In the genomic region with DNA sequence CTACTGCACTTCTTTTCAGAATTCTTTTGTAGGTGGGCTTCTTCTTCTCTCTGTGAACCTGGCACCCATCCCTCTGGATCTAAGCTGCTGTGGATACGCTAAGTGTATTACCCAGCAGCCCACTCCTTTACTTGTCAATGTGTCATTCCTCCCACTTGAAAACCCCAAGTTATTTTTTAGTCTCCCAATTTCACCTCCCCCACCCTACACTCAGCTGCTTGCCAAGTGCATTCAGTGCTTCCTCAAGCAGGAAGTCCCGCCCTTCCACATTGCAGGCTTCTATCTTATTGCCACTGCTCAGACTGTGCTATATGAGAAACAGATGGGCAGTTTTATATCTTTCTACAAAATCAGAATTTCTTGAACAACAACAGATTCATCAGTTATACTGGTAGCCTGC, we compare ENCODE assay signal across 7 mouse cellular contexts. TPM values are rescaled to one million over a fixed set of nuclear protein-coding genes. Genes with fewer than 3 reads are reported as not detected.
DNase-seq lines count a peak whose midpoint lies in the region; ATAC-seq lines count a peak whose summit lies in the region.

No protein-coding gene starts in this region.

- peak; percentile 9 for DNase-seq in layer of hippocampus, adult 11-12 months (ENCODE audit: low spot score)
- no peak for DNase-seq in layer of hippocampus, postnatal 25 days (ENCODE audit: extremely low spot score in 1 of 2, low spot score in 1 of 2)
- peak; percentile 59 to 60 for DNase-seq in kidney, postnatal 25 days
- DNase-seq in spleen, postnatal 10 days (ENCODE audit: low spot score in 2 of 2), result no peak

- H3K4me3 ChIP-seq in embryonic facial prominence, embryonic 13.5 days, result no peak overlapping the region
- no peak overlapping the region for H3K4me3 ChIP-seq in midbrain, embryonic 15.5 days

- 0 out of 2 replicates have a peak overlapping the region, but pooled peaks have one; percentile 64 for H3K27ac ChIP-seq in embryonic facial prominence, embryonic 13.5 days
- no peak overlapping the region for H3K27ac ChIP-seq in midbrain, embryonic 15.5 days

- no peaks in the 10 kb centered on the region for H3K9me3 ChIP-seq in embryonic facial prominence, embryonic 13.5 days
- no peaks in the 10 kb centered on the region for H3K9me3 ChIP-seq in midbrain, embryonic 15.5 days

- WGBS in embryonic facial prominence, embryonic 13.5 days, result 44% methylated on average over 2 of the region's 2 CpGs
- 68% methylated on average over 2 of the region's 2 CpGs for WGBS in midbrain, embryonic 15.5 days

- H3K36me3 ChIP-seq in embryonic facial prominence, embryonic 13.5 days, result no peaks in the 10 kb centered on the region
- no peaks in the 10 kb centered on the region for H3K36me3 ChIP-seq in midbrain, embryonic 15.5 days (replicated peaks)

- peaks cover 60% of the 10 kb centered on the region for H3K27me3 ChIP-seq in embryonic facial prominence, embryonic 13.5 days
- H3K27me3 ChIP-seq in midbrain, embryonic 15.5 days (replicated peaks), result peaks cover 30% of the 10 kb centered on the region; the same call in 1 of the 2 replicates

- no peak for ATAC-seq in embryonic facial prominence, embryonic 13.5 days (ENCODE audit: insufficient number of reproducible peaks, insufficient read depth, low FRiP score, low TSS enrichment, low read depth)
- ATAC-seq in megakaryocyte-erythroid progenitor cell, adult 5-6 weeks (replicated peaks; ENCODE audit: low FRiP score, low TSS enrichment, poor library complexity, severe bottlenecking), result peak; percentile 58
- no peak for ATAC-seq in midbrain, embryonic 15.5 days (replicated peaks)

- H3K9ac ChIP-seq in embryonic facial prominence, embryonic 13.5 days, result no peak overlapping the region
- H3K9ac ChIP-seq in midbrain, embryonic 15.5 days, result no peak overlapping the region

- H3K4me2 ChIP-seq in embryonic facial prominence, embryonic 13.5 days, result no peak overlapping the region
- H3K4me2 ChIP-seq in midbrain, embryonic 15.5 days, result no peak overlapping the region

- peaks cover 5% of the 10 kb centered on the region; the same call in 1 of the 2 replicates for H3K4me1 ChIP-seq in embryonic facial prominence, embryonic 13.5 days
- H3K4me1 ChIP-seq in midbrain, embryonic 15.5 days, result no peaks in the 10 kb centered on the region

RNA-seq across cellular contexts. Expression of gene Atg4a, which starts 22.8 kb away (rescaled TPM):
- 1 to 10 TPM; 6.6 to 9.6 TPM for total RNA-seq in layer of hippocampus, postnatal 25 days (2021)
- polyA plus RNA-seq in embryonic facial prominence, embryonic 13.5 days (2015; fragmentation: Nextera tagmentation; extraction: Ambion mirVana), result 17.6 and 18.1 TPM in 2 replicates
- 13.9 and 21.3 TPM in 2 replicates for total RNA-seq in megakaryocyte-erythroid progenitor cell, adult 5-6 weeks (2014; fragmentation: Nextera tagmentation)
- total RNA-seq in megakaryocyte-erythroid progenitor cell, adult 5-6 weeks (2017), result 19.1 and 26.9 TPM in 2 replicates
- polyA plus RNA-seq in midbrain, embryonic 15.5 days (2015; fragmentation: Nextera tagmentation; extraction: Ambion mirVana), result 8.3 and 9.3 TPM in 2 replicates

RNA-seq across cellular contexts. Expression of gene Psmd10, which starts 23.0 kb away (rescaled TPM):
- 10 to 100 TPM; 19.0 to 19.3 TPM for total RNA-seq in layer of hippocampus, postnatal 25 days (2021)
- polyA plus RNA-seq in embryonic facial prominence, embryonic 13.5 days (2015; fragmentation: Nextera tagmentation; extraction: Ambion mirVana), result 39.5 and 43.3 TPM in 2 replicates
- 19.2 and 30.8 TPM in 2 replicates for total RNA-seq in megakaryocyte-erythroid progenitor cell, adult 5-6 weeks (2014; fragmentation: Nextera tagmentation)
- 51.2 and 61.8 TPM in 2 replicates for total RNA-seq in megakaryocyte-erythroid progenitor cell, adult 5-6 weeks (2017)
- 43.5 and 46.1 TPM in 2 replicates for polyA plus RNA-seq in midbrain, embryonic 15.5 days (2015; fragmentation: Nextera tagmentation; extraction: Ambion mirVana)

Comparison
In these comparisons a context has a peak if more than half of its experiments do, and no peak if none do; other contexts are left out.
1. DNase-seq: peak in layer of hippocampus, adult 11-12 months (single experiment) and kidney, postnatal 25 days (2 of 2); none in layer of hippocampus, postnatal 25 days (0 of 2) and spleen, postnatal 10 days (0 of 2).